Mouse (Mus musculus) left cerebral cortex, postnatal 36 days (tissue): ENCODE data around the gene Cspg4. TPM values are rescaled to one million over a fixed set of nuclear protein-coding genes. Genes with fewer than 3 reads are reported as not detected.

Experiments used
- DNase-seq, 2 experiments: peaks; one replicate each; pipeline ENCODE4 v3.0.0; 2021 to 2022; ENCODE audit warnings: low spot score in 2 of 2, mixed read lengths in 1 of 2
- intact Hi-C: fragments of 180-260 bp; cut with DNase I; formaldehyde crosslinking; loops from one replicate; pipeline ENCODE4 v1.15.1; 2025
- total RNA-seq, 2 experiments: library from RNA; stranded (reverse); gene quantifications; 2 replicates each; pipeline ENCODE4 v1.2.3; 2021

Gene Cspg4
- total RNA-seq, 2 experiments from 2014 or later: 15.0 to 19.6 TPM

DNA sequence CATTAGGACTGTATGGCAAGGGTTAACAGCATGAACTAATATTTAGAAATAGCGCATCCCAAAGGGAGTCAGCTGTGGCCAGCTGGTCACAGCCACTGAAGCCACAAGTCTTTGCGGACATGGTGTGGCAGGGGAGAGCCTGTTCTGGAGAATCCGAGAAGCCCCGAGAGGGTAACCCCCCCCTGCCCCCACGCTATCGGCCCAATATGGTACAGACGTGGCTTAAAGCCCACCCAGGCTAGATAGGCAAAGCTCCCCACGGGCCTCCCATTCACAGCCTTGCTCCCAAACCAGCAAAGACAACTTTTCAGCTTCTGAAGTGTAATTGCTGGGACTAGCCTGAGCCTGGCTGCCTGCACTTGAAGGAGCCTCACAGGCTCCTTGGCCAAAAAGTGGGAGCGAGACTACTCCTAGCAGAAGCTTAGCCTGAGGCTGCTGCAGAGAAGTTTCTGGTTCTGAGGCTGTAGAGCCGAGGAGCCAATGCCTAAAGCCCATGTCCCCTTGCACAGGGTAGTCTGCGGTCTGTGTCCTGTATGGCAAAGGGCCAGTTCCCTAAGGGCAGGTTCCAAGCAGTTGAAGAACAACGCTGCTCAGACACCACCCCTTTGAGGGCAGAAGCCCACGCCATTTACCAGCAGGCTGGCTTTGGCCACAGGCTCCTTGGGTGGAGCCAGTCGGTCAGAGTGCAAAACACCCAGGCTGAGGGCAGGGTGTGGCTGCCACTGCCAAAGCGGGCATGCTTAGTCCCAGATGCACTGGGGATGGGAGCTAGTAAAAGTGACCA, 4.2 kb upstream of the Cspg4 start:
- no peak for DNase-seq
- intact Hi-C loops: no loop called here

DNA sequence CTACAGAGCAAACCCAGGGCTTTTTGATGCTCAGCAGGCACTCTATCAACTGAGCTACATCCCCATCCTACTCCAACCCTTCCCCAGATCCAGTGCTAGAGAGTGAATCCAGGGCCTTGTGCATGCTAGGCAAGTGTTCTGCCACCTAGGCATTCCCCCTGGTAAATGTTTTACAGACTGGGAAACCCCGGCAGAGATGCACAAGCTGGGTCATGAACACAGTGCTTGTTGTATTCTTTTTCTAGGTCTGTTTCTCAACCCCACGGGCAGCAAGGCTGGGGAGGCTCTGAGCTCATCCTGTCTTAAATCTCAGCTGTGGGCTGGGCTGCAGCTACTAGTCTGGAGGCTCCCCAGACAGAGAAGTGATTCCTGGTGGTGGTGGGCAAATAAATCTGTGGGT, 2.0 kb upstream of the Cspg4 start:
- intact Hi-C loops: no loop called here
- DNase-seq: no peak

DNA sequence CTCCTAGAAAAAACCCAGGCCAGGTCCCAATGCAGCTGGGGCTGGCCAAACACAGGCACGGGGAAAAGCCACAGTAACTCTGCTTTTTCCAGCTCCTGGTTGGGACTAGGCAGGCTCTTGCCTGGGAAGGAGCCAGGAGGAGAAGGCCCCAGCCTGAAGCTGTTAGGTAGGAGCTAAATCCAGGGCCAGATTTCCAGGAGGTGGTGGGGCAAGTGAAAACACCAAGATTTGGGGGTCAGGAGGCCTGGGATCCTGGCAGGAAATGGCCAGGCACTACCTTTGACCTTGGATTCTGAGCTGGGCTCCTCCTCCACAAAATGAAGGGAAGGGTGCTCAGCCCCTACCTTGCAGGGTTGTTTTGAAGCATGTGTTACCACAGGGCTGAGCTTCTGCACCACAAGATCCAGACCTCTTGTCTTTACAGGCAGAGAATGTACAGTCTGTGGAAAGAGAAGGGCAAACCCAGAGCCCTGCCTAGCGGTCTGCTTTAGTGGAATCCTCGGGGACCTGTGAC, 560 bp upstream of the Cspg4 start, which contains the start of gene Odf3l1:
Gene Odf3l1, minus strand, starts transcription at position 464 of the 514 bp plus-strand sequence.
- no peak for DNase-seq
- intact Hi-C loops: no loop called here

DNA sequence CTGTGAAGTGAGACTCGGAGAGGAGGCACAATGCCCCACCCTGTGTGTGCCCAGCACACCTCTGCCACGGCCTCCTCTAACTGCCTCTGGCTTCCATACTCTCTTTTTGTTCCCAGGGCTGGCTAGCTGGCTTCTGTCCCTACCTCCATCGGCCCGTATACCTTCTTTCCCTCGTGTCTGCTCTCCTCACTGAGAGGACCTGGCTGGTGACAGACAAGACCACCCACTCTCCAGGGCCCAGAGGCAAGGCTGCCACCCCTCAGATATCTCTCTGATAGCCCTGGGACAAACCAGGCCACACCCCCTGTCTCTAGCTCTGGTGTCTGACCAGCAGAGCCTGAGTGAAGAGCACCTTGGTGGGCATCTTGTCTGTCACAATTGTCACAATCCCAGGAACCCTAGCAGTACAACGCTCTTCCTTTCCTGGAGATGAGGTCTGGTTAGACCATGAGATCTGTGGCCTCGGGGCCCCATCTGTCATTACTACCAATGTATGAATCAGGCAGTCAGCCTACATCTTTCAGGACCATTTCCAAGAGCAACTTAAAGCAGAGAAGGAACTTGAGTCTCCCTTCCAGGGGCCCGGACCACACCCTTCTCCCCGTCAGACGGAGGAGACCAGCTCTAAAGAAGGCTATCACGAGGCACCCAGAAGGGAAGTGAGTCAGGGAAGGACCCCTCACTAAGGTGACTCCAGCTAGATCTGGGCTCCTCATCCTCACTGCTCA, 1.0 kb downstream of the Cspg4 start:
- intact Hi-C loops: no loop called here

DNA sequence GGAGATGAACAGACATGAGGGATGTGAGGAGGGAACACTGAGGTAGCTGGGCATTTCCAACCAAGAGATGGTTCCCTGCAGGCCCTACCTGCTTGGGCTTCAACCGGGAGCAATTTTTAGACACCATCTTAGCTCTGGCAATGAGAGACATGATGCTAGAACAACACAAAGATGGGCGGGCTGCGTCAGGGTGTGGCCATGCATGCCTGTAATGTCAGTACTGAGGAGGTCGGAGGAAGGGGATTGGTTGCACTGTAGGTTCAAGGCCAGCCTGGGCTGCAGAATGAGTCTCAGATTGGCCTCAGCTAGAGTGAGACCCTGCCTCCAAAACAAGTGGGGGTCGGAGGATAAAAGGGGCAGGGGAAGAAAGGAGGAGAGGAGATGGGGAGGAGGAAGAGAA, 1.6 kb downstream of the Cspg4 start:
- intact Hi-C loops: no loop called here
- no peak for DNase-seq

More for the DNA sequence above, 1.0 kb downstream of the Cspg4 start:
- no peak for DNase-seq

DNA sequence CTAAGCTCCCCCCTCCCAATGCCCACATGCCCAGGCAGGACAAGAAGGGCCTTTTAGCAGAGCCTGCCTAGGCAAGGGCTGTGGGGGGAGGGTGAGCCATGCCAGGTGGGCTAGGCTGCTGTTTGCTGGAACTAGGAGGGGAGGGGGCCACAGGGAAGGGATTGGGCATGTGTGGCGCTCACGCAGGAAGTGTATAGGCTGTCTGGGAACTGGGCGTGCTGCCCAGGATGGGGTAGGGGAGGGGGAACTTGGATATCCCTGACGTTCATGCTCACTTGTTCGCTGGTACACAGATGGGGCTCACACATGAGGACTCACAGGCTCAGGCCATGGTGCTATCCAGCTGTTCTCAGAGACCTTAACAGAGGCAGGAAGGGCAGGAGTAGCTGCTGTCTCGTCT, 3.5 kb downstream of the Cspg4 start:
- DNase-seq: peak; percentile 55 to 67
- intact Hi-C loops: no loop called here

- intact Hi-C loops: no loop called here
- peak; percentile 81 to 86 for DNase-seq
Observed at GRCm38 (mm10) chr9:56869552-56869951, 4.7 kb downstream of the Cspg4 start.

DNA sequence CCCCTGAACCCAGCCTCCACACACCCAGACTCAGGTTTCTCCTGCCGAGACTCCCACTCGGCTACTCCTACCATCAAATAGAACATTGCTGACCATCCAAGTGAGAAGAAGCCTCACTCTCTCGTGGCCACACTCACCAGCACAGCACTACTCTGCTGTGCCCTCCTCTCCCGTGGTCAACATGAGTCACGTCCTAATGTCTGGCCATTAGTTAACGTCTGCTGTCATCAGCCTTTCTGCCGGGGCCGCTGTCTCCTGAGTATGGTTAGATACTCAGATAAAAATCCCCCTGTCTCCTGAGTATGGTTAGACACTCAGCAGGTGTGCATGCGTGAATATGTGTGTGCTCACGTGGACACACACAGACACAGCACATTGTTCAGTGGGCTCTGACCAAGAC, 5.9 kb downstream of the Cspg4 start:
- intact Hi-C loops: no loop called here
- DNase-seq: no peak

DNA sequence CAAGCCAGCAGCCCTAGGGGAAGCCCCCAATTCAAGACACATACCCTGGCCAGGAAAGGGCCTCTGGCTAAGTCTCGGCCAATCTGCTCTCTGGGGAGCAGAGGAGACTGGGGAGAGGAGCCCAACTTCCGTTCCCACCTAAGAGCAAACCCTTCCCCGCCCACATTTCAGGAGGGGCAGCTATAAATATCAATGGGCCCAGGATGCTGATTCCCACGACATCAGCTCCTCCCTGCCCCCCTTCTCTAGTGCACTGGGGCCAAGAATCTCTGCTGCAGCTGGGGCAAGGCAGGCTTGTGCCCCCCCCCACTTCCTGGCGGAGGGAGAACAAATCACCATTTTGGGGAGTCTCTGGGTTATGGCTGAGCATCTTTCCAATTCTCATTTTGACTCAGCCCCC, 6.4 kb downstream of the Cspg4 start:
- no peak for DNase-seq
- intact Hi-C loops: no loop called here

DNA sequence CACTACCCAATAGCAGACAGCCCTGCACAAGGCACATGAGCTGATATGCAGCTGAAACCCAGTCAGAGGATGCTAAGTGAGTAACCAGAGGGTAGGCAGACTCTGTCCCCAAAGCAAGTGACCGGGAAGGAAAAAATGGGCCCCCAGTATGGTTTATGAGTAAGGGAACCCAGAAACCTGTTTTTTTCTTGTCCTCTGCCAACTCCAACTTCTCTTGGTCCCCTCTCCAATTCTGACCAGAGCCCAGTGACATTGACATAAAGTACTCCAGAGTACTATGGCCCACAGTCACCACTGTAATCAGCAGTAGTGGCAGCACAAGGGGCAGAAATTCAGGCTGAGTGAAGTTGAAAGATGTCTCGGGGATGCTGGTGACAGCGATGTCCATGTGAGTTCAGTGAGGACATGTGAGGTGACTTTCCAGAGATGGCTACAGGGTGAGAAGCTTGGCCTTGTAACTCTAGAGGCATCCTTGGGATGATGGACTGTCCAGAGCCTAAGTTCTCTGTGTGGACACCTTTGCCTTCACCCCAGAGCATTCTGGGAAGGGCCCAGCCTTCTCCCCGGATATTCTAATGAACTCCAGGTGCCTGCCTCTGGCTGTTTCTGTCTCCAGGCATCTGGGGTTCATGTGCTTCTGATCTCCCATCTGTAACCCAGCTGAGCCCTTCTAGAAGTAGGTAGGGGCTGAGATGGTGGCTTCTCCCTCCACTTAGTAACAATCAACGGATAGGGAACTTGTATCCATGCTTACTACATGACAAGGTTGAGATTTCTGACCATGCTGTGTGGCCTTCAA, 7.5 kb downstream of the Cspg4 start:
- intact Hi-C loops: no loop called here

GRCm38 (mm10) chr9:56873097-56873496, 8.3 kb downstream of the Cspg4 start:
- intact Hi-C loops: no loop called here
- no peak for DNase-seq

More for the DNA sequence above, 7.5 kb downstream of the Cspg4 start:
- DNase-seq: no peak

- no peak for DNase-seq
- intact Hi-C loops: no loop called here
Observed at GRCm38 (mm10) chr9:56876784-56877183, 12.0 kb downstream of the Cspg4 start.

GRCm38 (mm10) chr9:56877284-56877683, 12.5 kb downstream of the Cspg4 start:
- DNase-seq: no peak
- intact Hi-C loops: no loop called here

GRCm38 (mm10) chr9:56880790-56881189, 16.0 kb downstream of the Cspg4 start:
- intact Hi-C loops: no loop called here
- DNase-seq: no peak

GRCm38 (mm10) chr9:56881539-56882082, 16.8 kb downstream of the Cspg4 start:
- no peak for DNase-seq
- intact Hi-C loops: no loop called here

- no peak for DNase-seq
- intact Hi-C loops: no loop called here
Observed at GRCm38 (mm10) chr9:56882283-56882682, 17.4 kb downstream of the Cspg4 start.

GRCm38 (mm10) chr9:56882818-56883217, 18.0 kb downstream of the Cspg4 start:
- no peak for DNase-seq
- intact Hi-C loops: no loop called here

DNA sequence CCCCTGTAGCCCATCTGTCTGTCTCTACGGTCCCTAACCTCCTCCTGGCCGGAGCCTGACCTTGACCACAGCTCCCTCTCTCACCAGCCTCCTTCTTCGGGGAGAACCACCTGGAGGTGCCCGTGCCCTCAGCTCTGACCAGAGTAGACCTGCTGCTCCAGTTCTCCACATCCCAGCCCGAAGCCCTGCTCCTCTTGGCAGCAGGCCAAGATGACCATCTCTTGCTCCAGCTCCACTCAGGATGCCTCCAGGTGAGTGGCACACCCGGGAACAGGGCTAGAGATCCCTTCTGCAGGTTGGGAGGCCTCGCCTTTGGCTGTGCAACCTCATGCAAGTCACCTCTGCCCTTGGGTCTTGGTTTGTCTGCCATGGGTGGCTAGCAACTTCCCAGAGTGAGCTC, 18.6 kb downstream of the Cspg4 start:
- intact Hi-C loops: no loop called here
- DNase-seq: no peak

GRCm38 (mm10) chr9:56884328-56884727, 19.5 kb downstream of the Cspg4 start:
- DNase-seq: no peak
- intact Hi-C loops: no loop called here

DNA sequence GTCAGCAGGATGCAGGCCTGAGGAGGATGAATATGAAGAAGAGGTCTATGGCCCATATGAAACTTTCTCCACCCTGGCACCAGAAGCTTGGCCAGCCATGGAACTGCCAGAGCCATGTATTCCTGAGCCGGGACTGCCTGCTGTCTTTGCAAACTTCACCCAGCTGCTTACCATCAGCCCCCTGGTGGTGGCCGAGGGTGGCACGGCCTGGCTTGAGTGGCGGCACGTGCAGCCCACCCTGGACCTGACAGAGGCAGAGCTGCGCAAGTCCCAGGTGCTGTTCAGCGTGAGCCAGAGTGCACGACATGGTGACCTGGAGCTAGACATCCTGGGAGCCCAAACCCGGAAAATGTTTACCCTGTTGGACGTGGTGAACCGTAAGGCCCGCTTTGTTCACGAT, 21.3 kb downstream of the Cspg4 start:
- no peak for DNase-seq

More for the DNA sequence above, 21.3 kb downstream of the Cspg4 start:
- intact Hi-C loops: no loop called here
